Mouse (Mus musculus) neural tube, embryonic 14.5 days (tissue): ENCODE measurements around the gene S100a13. TPM values are rescaled to one million over a fixed set of nuclear protein-coding genes. Genes with fewer than 3 reads are reported as not detected.

ENCODE experiments used
- ATAC-seq: fragments of 200-750 bp; cut with Nextera tagmentation; 2 replicates; pipeline ENCODE4 v1.8.0; 2017; ENCODE audit warnings: low read depth, mild to moderate bottlenecking, moderate TSS enrichment, moderate library complexity
- H3K27ac ChIP-seq: fragments of 300-500 bp; sonication (generic); 2 replicates; pipeline ENCODE4 v1.5.1; 2014; ENCODE audit warnings: low read depth, mild to moderate bottlenecking, control low read depth, low read length, moderate library complexity, mixed read lengths
- H3K27me3 ChIP-seq: fragments of 300-500 bp; sonication (generic); 2 replicates; pipeline ENCODE4 v1.6.1; 2014; ENCODE audit warnings: low read length; ENCODE audit not compliant: control insufficient read depth, insufficient read depth
- H3K36me3 ChIP-seq: fragments of 300-500 bp; sonication (generic); 2 replicates; pipeline ENCODE4 v1.6.1; 2014; ENCODE audit warnings: low read length, mixed read lengths; ENCODE audit not compliant: control insufficient read depth, insufficient read depth
- H3K4me1 ChIP-seq: fragments of 300-500 bp; sonication (generic); 2 replicates; pipeline ENCODE4 v1.6.1; 2014; ENCODE audit warnings: low read length; ENCODE audit not compliant: control insufficient read depth, insufficient read depth
- H3K4me2 ChIP-seq: fragments of 300-500 bp; sonication (generic); 2 replicates; pipeline ENCODE4 v1.6.1; 2014; ENCODE audit warnings: mild to moderate bottlenecking, low read depth, low read length, control low read depth
- H3K4me3 ChIP-seq: fragments of 300-500 bp; sonication (generic); 2 replicates; pipeline ENCODE4 v1.5.1; 2014; ENCODE audit warnings: low read depth, low read length, control low read depth, mixed read lengths
- H3K9ac ChIP-seq: fragments of 300-500 bp; sonication (generic); replicated peaks from 2 replicates; pipeline ENCODE4 v1.6.1; 2014; ENCODE audit warnings: low read depth, mild to moderate bottlenecking, control low read depth, low read length, mixed read lengths
- H3K9me3 ChIP-seq: fragments of 300-500 bp; sonication (generic); 2 replicates; pipeline ENCODE4 v1.6.1; 2016; ENCODE audit warnings: low read length; ENCODE audit not compliant: control insufficient read depth
- WGBS: fragments of 180-500 bp; shearing (Covaris S2); extraction: QIAGEN DNeasy Blood & Tissue Kit; methylation state at CpG from one replicate; pipeline ENCODE4 v1.1.7; 2014; 5-methylcytosine and 5-hydroxymethylcytosine counted together
- polyA plus RNA-seq: library from polyadenylated mRNA; unstranded; fragments of >200 nt; fragmentation: Nextera tagmentation; extraction: Ambion mirVana; gene quantifications from 2 replicates; pipeline ENCODE4 v1.2.1, GENCODE M21; 2014

S100a13 gene
- polyA plus RNA-seq, 1 experiment from 2014 or later = 6.9 TPM

DNA sequence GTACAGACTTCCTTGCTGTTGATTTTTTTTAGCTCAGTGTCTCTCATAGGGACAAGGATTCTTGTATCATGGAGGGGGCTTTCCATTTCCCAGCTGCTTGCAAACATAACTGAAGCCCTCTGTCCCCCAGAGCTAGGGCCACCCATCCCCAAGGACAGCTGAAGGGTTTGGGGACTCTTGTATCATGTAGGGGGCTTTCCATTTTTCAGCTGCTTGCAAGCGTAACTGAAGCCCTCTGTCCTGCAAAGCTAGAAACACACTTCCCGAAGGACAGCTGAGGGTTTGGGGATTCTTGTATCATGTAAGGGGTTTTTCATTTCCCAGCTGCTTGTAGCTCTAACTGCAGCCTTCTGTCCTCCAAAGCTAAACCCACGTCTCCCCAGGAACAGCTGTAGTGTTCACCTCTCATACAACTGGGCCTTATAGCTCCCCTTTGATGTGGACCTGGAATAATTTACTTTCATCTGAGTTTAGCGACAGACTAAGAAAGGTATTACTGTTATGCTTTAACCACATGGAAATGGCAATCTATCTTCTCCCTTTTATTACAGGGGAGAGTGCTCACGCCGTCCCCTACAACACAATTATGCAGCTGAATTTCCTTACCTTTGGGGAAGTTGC, 45.9 kb downstream of the S100a13 start, which contains the start of gene S100a3:
S100a3 (plus strand) TSS at position 571 of the 621 bp plus-strand sequence.
- no peak within 1 kb of the TSS for H3K27ac ChIP-seq
- 83% methylated on average over 6 of the region's 6 CpGs for WGBS
- no peak for ATAC-seq
- H3K36me3 ChIP-seq = no peaks in the 10 kb centered on the region
- no peaks in the 10 kb centered on the region for H3K27me3 ChIP-seq
- H3K4me1 ChIP-seq = no peaks in the 10 kb centered on the region
- H3K4me2 ChIP-seq = no peak within 1 kb of the TSS
- no peak within 1 kb of the TSS for H3K9ac ChIP-seq
- no peak within 1 kb of the TSS for H3K4me3 ChIP-seq
- H3K9me3 ChIP-seq = no peaks in the 10 kb centered on the region

Other genes starting within 250 kb of the S100a13 start
- 7.3 and 8.5 TPM in 2 replicates for gene Dennd4b, start 249.2 kb upstream of the S100a13 start, polyA plus RNA-seq
- 14.3 and 21.6 TPM in 2 replicates for gene Gatad2b, start 221.3 kb upstream of the S100a13 start, polyA plus RNA-seq
- gene Slc27a3, start 124.5 kb upstream of the S100a13 start, polyA plus RNA-seq = 21.3 and 21.7 TPM in 2 replicates
- gene Ints3, start 80.8 kb upstream of the S100a13 start, polyA plus RNA-seq = 30.1 and 35.2 TPM in 2 replicates
- 1.4 and 4.0 TPM in 2 replicates for gene Npr1, start 48.6 kb upstream of the S100a13 start, polyA plus RNA-seq
- gene Ilf2, start 38.3 kb upstream of the S100a13 start, polyA plus RNA-seq = 262 and 269 TPM in 2 replicates
- 106 and 112 TPM in 2 replicates for gene Snapin, start 23.4 kb upstream of the S100a13 start, polyA plus RNA-seq
- gene Chtop, start 4.9 kb upstream of the S100a13 start, polyA plus RNA-seq = 116 and 123 TPM in 2 replicates
- gene S100a1, start within 50 bp of the S100a13 start, polyA plus RNA-seq = 15.8 and 18.6 TPM in 2 replicates
- not detected in 2 replicates for gene S100a14, start 12.4 kb downstream of the S100a13 start, polyA plus RNA-seq
- 22.5 and 33.3 TPM in 2 replicates for gene S100a16, start 22.8 kb downstream of the S100a13 start, polyA plus RNA-seq
- 0.31 and 2.0 TPM in 2 replicates for gene S100a3, start 46.1 kb downstream of the S100a13 start, polyA plus RNA-seq
- gene S100a2, start 75.8 kb downstream of the S100a13 start, polyA plus RNA-seq = not detected in 2 replicates
- not detected in 2 replicates for gene Gm42674, start 87.5 kb downstream of the S100a13 start, polyA plus RNA-seq
- gene S100a4, start 89.3 kb downstream of the S100a13 start, polyA plus RNA-seq = 1.2 TPM in 1 of 2 replicates, not detected in the other
- not detected in 2 replicates for gene S100a5, start 94.1 kb downstream of the S100a13 start, polyA plus RNA-seq
- gene S100a6, start 98.4 kb downstream of the S100a13 start, polyA plus RNA-seq = 11.8 and 27.5 TPM in 2 replicates
- not detected in 2 replicates for gene S100a7a, start 139.6 kb downstream of the S100a13 start, polyA plus RNA-seq
- gene S100a8, start 154.5 kb downstream of the S100a13 start, polyA plus RNA-seq = 1.8 and 9.7 TPM in 2 replicates
- 0.46 and 7.1 TPM in 2 replicates for gene S100a9, start 181.3 kb downstream of the S100a13 start, polyA plus RNA-seq
- not detected in 2 replicates for gene Pglyrp4, start 212.5 kb downstream of the S100a13 start, polyA plus RNA-seq